Mouse (Mus musculus): ENCODE results near the gene Sly.
"Not testable (repeated sequence)": the region's sequence is repeated elsewhere in the genome, so short reads cannot be mapped to it uniquely, and the experiment has no call there.

Sly gene

DNA sequence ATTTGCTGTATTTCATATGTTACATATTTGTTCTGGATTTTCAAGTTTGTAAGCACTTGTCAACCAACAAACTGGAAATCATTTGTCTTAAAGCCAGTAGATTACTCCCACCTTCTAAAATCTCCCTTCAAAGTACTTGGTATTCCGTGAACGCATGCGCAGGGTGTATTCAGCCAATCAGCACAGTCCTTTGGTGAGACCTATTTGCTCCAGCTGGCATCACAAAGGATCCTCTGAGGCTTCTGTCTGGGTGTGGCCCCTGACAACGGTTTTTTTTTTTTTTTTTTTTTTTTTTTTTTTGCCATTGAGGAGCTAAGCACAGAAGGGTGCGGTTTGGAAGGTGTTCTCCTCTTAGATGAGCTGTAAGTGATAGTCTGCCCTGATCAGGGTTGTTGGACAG is at the start of gene Sly:
TSS of gene Sly (plus strand) at position 301 of the 400 bp plus-strand sequence.
- not testable (repeated sequence) for DNase-seq

All from cerebellum, postnatal 14 days (tissue).